12 mouse cellular contexts compared by ENCODE assay signal in genomic region chr15:102716132-102716531, GRCm38 (mm10). TPM values are rescaled to one million over a fixed set of nuclear protein-coding genes. Genes with fewer than 3 reads are reported as not detected.
DNase-seq lines count a peak whose midpoint lies in the region; ATAC-seq and TF ChIP-seq lines count a peak whose summit lies in the region.
"Had no signal": no experiment of that assay in that cellular context is flagged by ENCODE, and none has a peak within 500 bp of the region (broad histone marks: within the 10 kb centered on the region; RNA-seq: fewer than 3 reads in every experiment).

No protein-coding gene starts in this region.

- H3K9me3 ChIP-seq in lung, embryonic 16.5 days (ENCODE audit: control insufficient read depth, low read length): no peaks in the 10 kb centered on the region
- H3K9me3 ChIP-seq: embryonic facial prominence, embryonic 15.5 days; limb, embryonic 12.5 days; neural tube, embryonic 12.5 days had no signal

- H3K27ac ChIP-seq in lung, embryonic 16.5 days (ENCODE audit: low read length): no peak overlapping the region
- no peak overlapping the region for H3K27ac ChIP-seq in cerebellum, adult 2 months (ENCODE audit: insufficient read depth, low read length)
- H3K27ac ChIP-seq: embryonic facial prominence, embryonic 15.5 days; limb, embryonic 12.5 days; neural tube, embryonic 12.5 days had no signal

- intact Hi-C loops in left cerebral cortex, postnatal 10 days (cut with DNase I): no loop called here

- H3K9ac ChIP-seq in lung, embryonic 16.5 days (ENCODE audit: low read length): no peak overlapping the region
- H3K9ac ChIP-seq: embryonic facial prominence, embryonic 15.5 days; limb, embryonic 12.5 days; neural tube, embryonic 12.5 days had no signal

- H3K36me3 ChIP-seq in lung, embryonic 16.5 days (ENCODE audit: control insufficient read depth, insufficient read depth, low read length): peaks cover 24% of the 10 kb centered on the region

- H3K4me3 ChIP-seq in lung, embryonic 16.5 days (ENCODE audit: low read length): no peak overlapping the region
- no peak overlapping the region for H3K4me3 ChIP-seq in cerebellum, adult 2 months (replicated peaks; ENCODE audit: insufficient read depth, low read depth, low read length)
- H3K4me3 ChIP-seq: embryonic facial prominence, embryonic 15.5 days; limb, embryonic 12.5 days; neural tube, embryonic 12.5 days had no signal

- peak; percentile 42; the same call in 1 of the 2 replicates for ATAC-seq in lung, embryonic 16.5 days (ENCODE audit: low read depth)

- TF ChIP-seq POLR2A in cerebellum, adult 2 months (IDR thresholded peaks at IDR 0.05; ENCODE audit: borderline replicate concordance, insufficient read depth, low read length): no peak

- no peaks in the 10 kb centered on the region for H3K27me3 ChIP-seq in lung, embryonic 16.5 days (ENCODE audit: control insufficient read depth, insufficient read depth, low read depth, low read length)
- H3K27me3 ChIP-seq in cerebellum, adult 2 months (ENCODE audit: control insufficient read depth, insufficient read depth, low read length): no peaks in the 10 kb centered on the region
- H3K27me3 ChIP-seq: embryonic facial prominence, embryonic 15.5 days; limb, embryonic 12.5 days; neural tube, embryonic 12.5 days had no signal

- peaks cover 9% of the 10 kb centered on the region for H3K4me1 ChIP-seq in lung, embryonic 16.5 days (replicated peaks; ENCODE audit: control insufficient read depth, insufficient read depth, low read length)
- H3K4me1 ChIP-seq in cerebellum, adult 2 months (ENCODE audit: control insufficient read depth, insufficient read depth, low read length): peaks cover 2% of the 10 kb centered on the region; the same call in 1 of the 2 replicates

- DNase-seq in adrenal gland, postnatal 10 days: peak; percentile 61
- DNase-seq in adrenal gland, adult 18-20 months (ENCODE audit: low spot score in 2 of 2): no peak
- no peak for DNase-seq in lung, postnatal 10 days
- DNase-seq in kidney, adult 18-20 months: peak; percentile 26
- DNase-seq in skeletal muscle tissue, adult 2 months (ENCODE audit: low read depth, low spot score): peak; percentile 89
- no peak for DNase-seq in cerebellum, adult 2 months
- no peak for DNase-seq in left cerebral cortex, postnatal 10 days (ENCODE audit: extremely low spot score in 1 of 2, low spot score in 2 of 2)
- DNase-seq: spleen, adult 18-20 months had no signal

- no peak for TF ChIP-seq CTCF in cerebellum, adult 2 months (IDR thresholded peaks at IDR 0.05; ENCODE audit: borderline replicate concordance, insufficient read depth, low read depth, low read length)

- 44% methylated on average over 12 of the region's 12 CpGs for WGBS in lung, embryonic 16.5 days
- WGBS in cerebellum, adult 2 months: 75% methylated on average over 12 of the region's 12 CpGs

- H3K4me2 ChIP-seq in lung, embryonic 16.5 days (ENCODE audit: low read depth, low read length): no peak overlapping the region
- H3K4me2 ChIP-seq: embryonic facial prominence, embryonic 15.5 days; limb, embryonic 12.5 days; neural tube, embryonic 12.5 days had no signal

RNA-seq across cellular contexts. Expression of gene Calcoco1, which starts 5.8 kb away (rescaled TPM):
- total RNA-seq in adrenal gland, postnatal 10 days (2021): 10 to 100 TPM; 78.0 to 90.5 TPM
- total RNA-seq in adrenal gland, adult 18-20 months (2021): 100 to 1,000 TPM in 1 of 2 experiments, 10 to 100 TPM in 1; 95.4 to 106 TPM
- 61.7 and 68.5 TPM in 2 replicates for polyA plus RNA-seq in lung, embryonic 16.5 days (2015; fragmentation: Nextera tagmentation; extraction: Ambion mirVana)
- 55.8 and 56.0 TPM in 2 replicates for polyA plus RNA-seq in cerebellum, adult 2 months (2012; rRNA removed)
- 10 to 100 TPM; 44.3 to 46.7 TPM for total RNA-seq in left cerebral cortex, postnatal 10 days (2021)

RNA-seq across cellular contexts. Expression of gene Atp5g2, which starts 44.0 kb away (rescaled TPM):
- 10 to 100 TPM; 41.9 to 42.3 TPM for total RNA-seq in adrenal gland, postnatal 10 days (2021)
- 10 to 100 TPM; 18.3 to 19.4 TPM for total RNA-seq in adrenal gland, adult 18-20 months (2021)
- 73.6 and 76.2 TPM in 2 replicates for polyA plus RNA-seq in lung, embryonic 16.5 days (2015; fragmentation: Nextera tagmentation; extraction: Ambion mirVana)
- 391 and 398 TPM in 2 replicates for polyA plus RNA-seq in cerebellum, adult 2 months (2012; rRNA removed)
- 1 to 10 TPM; 9.7 to 9.8 TPM for total RNA-seq in left cerebral cortex, postnatal 10 days (2021)

Comparison
In these comparisons a context has a peak if more than half of its experiments do, and no peak if none do; other contexts are left out.
1. DNase-seq: peak in adrenal gland, postnatal 10 days (single experiment), kidney, adult 18-20 months (single experiment) and skeletal muscle tissue, adult 2 months (single experiment); none in adrenal gland, adult 18-20 months (0 of 2), lung, postnatal 10 days (single experiment), cerebellum, adult 2 months (0 of 2) and left cerebral cortex, postnatal 10 days (0 of 2).